Mouse (Mus musculus): ENCODE results near the gene Ciart. TPM values are rescaled to one million over a fixed set of nuclear protein-coding genes. Genes with fewer than 3 reads are reported as not detected.

Gene Ciart
- 0.77 TPM for polyA plus RNA-seq (2014; fragmentation: Illumina TruSeq; extraction: RNeasy Lipid Tissue Mini Kit (QIAGEN cat#74804); ENCODE audit: low read depth, low replicate concordance)

GRCm38 (mm10) chr3:95881979-95882815, at the start of gene Ciart:
Gene Ciart (minus strand): TSS chr3:95882251.

GRCm38 (mm10) chr3:95928658-95929503, 46.8 kb upstream of the Ciart start, which contains the start of gene Anp32e:
Gene Anp32e (plus strand): TSS chr3:95929246.

DNA sequence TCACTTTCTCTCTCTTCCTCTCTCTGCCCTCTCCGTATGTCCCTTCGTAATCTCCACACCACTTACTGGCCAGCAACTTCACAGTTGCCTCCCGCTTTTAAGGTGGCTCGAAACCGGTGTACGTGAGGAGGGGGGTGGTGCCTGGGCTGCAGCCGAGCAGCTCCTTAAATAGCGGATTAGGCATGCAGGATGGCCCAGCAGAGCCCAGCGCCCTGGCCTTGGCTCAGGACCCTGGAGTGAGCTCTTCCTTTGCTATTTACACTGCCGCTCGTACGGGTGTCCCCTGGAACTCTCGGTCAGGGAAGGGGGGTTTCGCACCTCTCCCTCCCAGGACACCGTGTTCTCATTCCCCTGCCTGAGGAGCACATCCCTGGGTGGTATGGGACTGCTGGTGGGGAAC, 22.5 kb upstream of the Ciart start, which contains the start of gene Car14:
Car14 (minus strand) TSS at position 124 of the 400 bp plus-strand sequence.

DNA sequence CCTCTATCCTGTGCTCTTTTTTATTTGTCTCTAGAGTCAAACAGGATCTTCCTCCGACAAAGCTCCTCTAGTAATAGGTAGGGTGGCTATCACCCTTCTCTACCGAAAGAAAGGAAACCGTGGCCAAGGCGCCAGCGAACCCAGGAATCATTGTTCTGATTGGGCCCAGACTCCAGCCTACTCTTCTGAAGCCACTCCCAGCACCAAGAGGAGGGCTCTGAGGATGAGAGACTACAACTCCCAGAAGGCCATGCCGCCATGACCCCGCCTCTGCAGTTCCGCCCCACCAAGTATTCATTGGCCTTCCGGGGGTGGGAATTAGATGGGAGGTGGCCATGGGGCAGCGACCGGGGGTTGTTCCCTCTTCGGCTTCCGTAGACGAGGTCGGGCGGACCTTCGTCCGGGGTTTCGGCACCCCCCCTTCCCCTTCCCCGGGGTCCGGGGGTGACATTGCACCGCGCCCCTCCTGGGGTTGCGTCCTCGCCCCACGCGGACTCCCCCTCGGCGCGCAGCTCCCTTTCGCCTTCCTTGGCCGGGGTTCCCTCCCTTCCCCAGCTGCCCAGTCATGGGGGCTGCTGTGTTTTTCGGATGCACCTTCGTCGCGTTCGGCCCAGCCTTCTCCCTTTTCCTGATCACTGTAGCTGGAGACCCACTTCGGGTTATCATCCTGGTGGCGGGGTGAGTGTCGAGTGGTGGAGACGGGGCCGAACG, 11.7 kb upstream of the Ciart start, which contains the start of gene Aph1a:
Aph1a (plus strand) TSS at position 364 of the 711 bp plus-strand sequence.

DNA sequence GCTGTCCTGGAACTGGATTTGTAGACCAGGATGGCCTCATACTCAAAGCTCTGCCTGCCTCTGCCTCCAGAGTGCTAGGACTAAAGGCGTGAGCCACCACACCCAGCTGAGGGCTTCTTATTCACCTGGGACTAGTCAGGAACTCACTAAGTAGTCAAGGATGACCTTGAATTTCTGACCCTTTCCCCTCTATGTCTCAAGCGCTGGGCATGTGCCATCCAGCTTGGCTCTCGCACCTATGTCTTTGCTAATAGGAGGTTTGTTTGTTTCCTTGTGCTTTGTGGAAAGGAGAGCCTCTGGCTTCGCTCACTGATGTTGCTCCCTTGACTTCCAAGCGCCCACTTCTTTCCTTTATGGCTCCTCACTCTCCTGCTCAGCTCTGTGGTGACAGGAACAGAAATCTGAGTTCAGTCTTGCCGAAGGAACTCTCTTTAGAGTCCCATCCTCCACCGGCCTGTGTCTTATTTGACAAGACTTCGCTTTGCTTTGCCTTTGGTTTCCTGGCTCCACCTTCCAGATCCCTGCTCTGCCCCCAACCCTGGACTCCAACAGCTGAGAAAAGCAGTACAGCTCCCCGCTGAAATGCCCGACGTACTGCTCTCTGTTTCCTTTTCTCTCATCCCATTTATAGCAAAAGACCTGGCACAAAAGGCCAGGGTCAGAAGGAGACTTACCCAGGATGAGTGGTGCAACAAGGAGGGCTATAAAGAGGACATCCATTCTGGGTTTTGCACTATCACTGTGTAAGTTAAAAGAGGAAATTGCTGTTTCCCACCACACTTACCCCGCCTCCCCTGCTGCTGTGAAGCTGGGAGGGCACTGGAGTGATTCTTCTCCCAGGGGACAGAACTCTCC, 9.4 kb upstream of the Ciart start, which contains the start of gene BC028528:
BC028528 (minus strand) TSS at position 795 of the 855 bp plus-strand sequence.

GRCm38 (mm10) chr3:95871392-95871867, 10.6 kb downstream of the Ciart start, which contains the start of gene Mrps21:
Gene Mrps21 (minus strand): TSS chr3:95871519.

GRCm38 (mm10) chr3:95855502-95856089, 26.5 kb downstream of the Ciart start, which contains the start of gene Prpf3:
Gene Prpf3 (minus strand): TSS chr3:95855885.

Other genes starting within 250 kb of the Ciart start
- gene Mcl1, start 223.5 kb downstream of the Ciart start, polyA plus RNA-seq (2014; fragmentation: Illumina TruSeq; extraction: RNeasy Lipid Tissue Mini Kit (QIAGEN cat#74804); ENCODE audit: low read depth, low replicate concordance): 113 TPM
- 0.50 TPM for gene Adamtsl4, start 194.3 kb downstream of the Ciart start, polyA plus RNA-seq (2014; fragmentation: Illumina TruSeq; extraction: RNeasy Lipid Tissue Mini Kit (QIAGEN cat#74804); ENCODE audit: low read depth, low replicate concordance)
- gene Ecm1, start 142.7 kb downstream of the Ciart start, polyA plus RNA-seq (2014; fragmentation: Illumina TruSeq; extraction: RNeasy Lipid Tissue Mini Kit (QIAGEN cat#74804); ENCODE audit: low read depth, low replicate concordance): 18.8 TPM
- gene Tars2, start 122.0 kb downstream of the Ciart start, polyA plus RNA-seq (2014; fragmentation: Illumina TruSeq; extraction: RNeasy Lipid Tissue Mini Kit (QIAGEN cat#74804); ENCODE audit: low read depth, low replicate concordance): 10.8 TPM
- 14.6 TPM for gene Rprd2, start 63.4 kb downstream of the Ciart start, polyA plus RNA-seq (2014; fragmentation: Illumina TruSeq; extraction: RNeasy Lipid Tissue Mini Kit (QIAGEN cat#74804); ENCODE audit: low read depth, low replicate concordance)
- 12.8 TPM for gene Prpf3, start 26.4 kb downstream of the Ciart start, polyA plus RNA-seq (2014; fragmentation: Illumina TruSeq; extraction: RNeasy Lipid Tissue Mini Kit (QIAGEN cat#74804); ENCODE audit: low read depth, low replicate concordance)
- 20.9 TPM for gene Mrps21, start 10.7 kb downstream of the Ciart start, polyA plus RNA-seq (2014; fragmentation: Illumina TruSeq; extraction: RNeasy Lipid Tissue Mini Kit (QIAGEN cat#74804); ENCODE audit: low read depth, low replicate concordance)
- 7.9 TPM for gene BC028528, start 9.8 kb upstream of the Ciart start, polyA plus RNA-seq (2014; fragmentation: Illumina TruSeq; extraction: RNeasy Lipid Tissue Mini Kit (QIAGEN cat#74804); ENCODE audit: low read depth, low replicate concordance)
- gene Aph1a, start 11.7 kb upstream of the Ciart start, polyA plus RNA-seq (2014; fragmentation: Illumina TruSeq; extraction: RNeasy Lipid Tissue Mini Kit (QIAGEN cat#74804); ENCODE audit: low read depth, low replicate concordance): 26.1 TPM
- 51.9 TPM for gene Car14, start 22.4 kb upstream of the Ciart start, polyA plus RNA-seq (2014; fragmentation: Illumina TruSeq; extraction: RNeasy Lipid Tissue Mini Kit (QIAGEN cat#74804); ENCODE audit: low read depth, low replicate concordance)
- 28.9 TPM for gene Anp32e, start 47.0 kb upstream of the Ciart start, polyA plus RNA-seq (2014; fragmentation: Illumina TruSeq; extraction: RNeasy Lipid Tissue Mini Kit (QIAGEN cat#74804); ENCODE audit: low read depth, low replicate concordance)
- 1.3 TPM for gene Plekho1, start 113.8 kb upstream of the Ciart start, polyA plus RNA-seq (2014; fragmentation: Illumina TruSeq; extraction: RNeasy Lipid Tissue Mini Kit (QIAGEN cat#74804); ENCODE audit: low read depth, low replicate concordance)
- gene Vps45, start 176.2 kb upstream of the Ciart start, polyA plus RNA-seq (2014; fragmentation: Illumina TruSeq; extraction: RNeasy Lipid Tissue Mini Kit (QIAGEN cat#74804); ENCODE audit: low read depth, low replicate concordance): 18.5 TPM
- gene Otud7b, start 222.3 kb upstream of the Ciart start, polyA plus RNA-seq (2014; fragmentation: Illumina TruSeq; extraction: RNeasy Lipid Tissue Mini Kit (QIAGEN cat#74804); ENCODE audit: low read depth, low replicate concordance): 9.9 TPM